Mouse (Mus musculus): ENCODE data around the gene Cacna1a. TPM values are rescaled to one million over a fixed set of nuclear protein-coding genes. Genes with fewer than 3 reads are reported as not detected.
"Not testable (repeated sequence)": the region's sequence is repeated elsewhere in the genome, so short reads cannot be mapped to it uniquely, and the experiment has no call there.

The Cacna1a gene
- polyA plus RNA-seq, 1 experiment from 2014 or later = 10.9 TPM

DNA sequence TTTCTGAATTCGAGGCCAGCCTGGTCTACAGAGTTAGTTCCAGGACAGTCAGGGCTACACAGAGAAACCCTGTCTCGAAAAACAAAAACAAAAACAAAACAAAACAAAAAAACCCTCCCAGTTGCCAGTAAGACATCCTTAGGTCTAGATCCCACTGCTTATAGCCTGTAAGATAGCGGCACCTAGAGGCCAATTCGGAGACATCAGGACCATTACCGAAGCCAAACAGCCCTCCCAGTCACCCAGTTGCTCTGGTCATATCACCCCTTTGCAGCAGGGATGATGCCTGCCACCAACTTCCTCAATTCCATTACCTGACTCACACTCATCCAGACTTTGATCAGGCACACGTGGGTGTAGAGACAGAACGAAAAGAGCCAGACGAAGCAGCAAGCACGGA is 207.4 kb downstream of the Cacna1a start:
- no peaks in the 10 kb centered on the region for H3K36me3 ChIP-seq
- 18% methylated on average over 9 of the region's 9 CpGs for WGBS
- H3K27ac ChIP-seq = no peak overlapping the region

GRCm38 (mm10) chr8:84599401-84599800 is 211.2 kb downstream of the Cacna1a start:
- H3K4me1 ChIP-seq = peaks cover 22% of the 10 kb centered on the region
- H3K4me2 ChIP-seq = no peak overlapping the region
- H3K4me3 ChIP-seq = no peak overlapping the region
- H3K9me3 ChIP-seq = no peaks in the 10 kb centered on the region
- H3K36me3 ChIP-seq = no peaks in the 10 kb centered on the region
- no peak for ATAC-seq (ENCODE audit: insufficient number of reproducible peaks, insufficient read depth, low FRiP score, low TSS enrichment, low read depth)
- peaks cover 21% of the 10 kb centered on the region for H3K27me3 ChIP-seq
- WGBS = 89% methylated on average over 1 of the region's 1 CpGs
- no peak overlapping the region for H3K27ac ChIP-seq
- no peak overlapping the region for H3K9ac ChIP-seq

More for the DNA sequence above, 207.4 kb downstream of the Cacna1a start:
- no peaks in the 10 kb centered on the region for H3K9me3 ChIP-seq
- H3K4me2 ChIP-seq = no peak overlapping the region
- H3K4me1 ChIP-seq = peaks cover 7% of the 10 kb centered on the region
- H3K4me3 ChIP-seq = no peak overlapping the region
- 0 out of 2 replicates have a peak, but pooled peaks cover 11% of the 10 kb centered on the region for H3K27me3 ChIP-seq
- no peak overlapping the region for H3K9ac ChIP-seq
- ATAC-seq (ENCODE audit: insufficient number of reproducible peaks, insufficient read depth, low FRiP score, low TSS enrichment, low read depth) = no peak

DNA sequence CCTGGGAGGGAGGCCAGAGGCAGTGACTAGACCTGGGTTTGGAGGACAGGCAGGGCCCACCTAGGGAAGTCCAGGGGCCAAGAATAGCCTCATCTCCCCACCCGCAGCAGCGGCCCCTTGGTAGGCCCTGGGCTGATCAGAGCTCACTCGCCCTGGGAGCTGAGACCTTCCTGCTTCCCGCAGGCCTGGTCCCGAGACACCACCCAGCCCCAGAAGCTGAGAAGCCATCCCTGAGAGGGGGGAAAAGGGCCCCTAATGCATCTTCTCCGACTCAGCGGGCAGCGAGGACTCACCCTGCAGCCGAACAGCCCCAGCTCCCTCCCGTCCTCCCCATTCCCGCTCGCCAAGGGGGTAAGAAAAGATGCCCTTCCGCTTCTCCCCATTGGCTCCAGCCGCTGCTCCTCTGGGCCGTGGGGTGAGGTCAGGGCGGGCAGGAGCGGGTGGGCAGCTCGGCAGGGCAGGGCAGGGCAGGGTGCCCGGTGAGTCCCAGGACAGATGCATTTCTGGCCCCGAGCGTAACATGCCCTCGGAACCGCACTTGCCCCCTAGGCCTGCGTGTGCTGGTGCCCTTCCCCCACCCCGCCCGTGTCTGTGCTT is 212.2 kb downstream of the Cacna1a start:
- Histone ChIP-seq H3K36me3 (no peaks in the 10 kb centered on the region), H3K4me3 (peak overlapping the region; percentile 44), H3K27me3 (peaks cover 21% of the 10 kb centered on the region), H3K4me2 (peak overlapping the region; percentile 71), H3K4me1 (peaks cover 22% of the 10 kb centered on the region), H3K9me3 (no peaks in the 10 kb centered on the region), H3K27ac (no peak overlapping the region), H3K9ac (peak overlapping the region; percentile 59)
- WGBS = 7% methylated on average over 26 of the region's 26 CpGs
- ATAC-seq (ENCODE audit: insufficient number of reproducible peaks, insufficient read depth, low FRiP score, low TSS enrichment, low read depth) = 0 out of 2 replicates have a peak, but pooled peaks have one; percentile 16

DNA sequence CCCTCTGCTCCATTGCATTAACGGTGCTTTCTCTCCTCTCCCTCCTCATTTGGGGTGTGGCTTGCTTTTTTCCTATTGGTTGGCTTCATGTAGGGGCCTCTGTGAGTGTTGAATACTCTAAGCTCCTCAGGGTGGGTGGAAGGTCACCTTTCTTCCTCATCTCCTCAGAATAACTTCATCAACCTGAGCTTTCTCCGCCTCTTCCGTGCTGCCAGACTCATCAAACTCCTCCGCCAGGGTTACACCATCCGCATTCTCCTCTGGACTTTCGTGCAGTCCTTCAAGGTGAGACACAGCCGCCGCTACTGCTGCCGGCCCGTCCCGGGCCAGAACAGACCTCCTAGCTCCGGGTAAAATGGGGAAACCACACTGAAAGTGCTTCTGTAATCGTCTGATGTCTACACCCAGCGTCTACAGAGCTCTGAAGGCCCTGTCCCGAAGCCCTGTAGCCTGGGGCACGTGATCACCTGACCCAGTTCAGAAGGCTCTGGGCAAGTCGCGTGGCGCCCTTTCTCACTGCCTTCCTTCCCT is 213.0 kb downstream of the Cacna1a start:
- peak overlapping the region; percentile 71 for H3K4me2 ChIP-seq
- WGBS = 2% methylated on average over 19 of the region's 19 CpGs
- H3K4me3 ChIP-seq = peak overlapping the region; percentile 44
- H3K27ac ChIP-seq = no peak overlapping the region
- no peaks in the 10 kb centered on the region for H3K9me3 ChIP-seq
- peaks cover 22% of the 10 kb centered on the region for H3K4me1 ChIP-seq
- peak overlapping the region; percentile 68 for H3K9ac ChIP-seq
- ATAC-seq (ENCODE audit: insufficient number of reproducible peaks, insufficient read depth, low FRiP score, low TSS enrichment, low read depth) = no peak
- H3K27me3 ChIP-seq = peaks cover 21% of the 10 kb centered on the region
- H3K36me3 ChIP-seq = no peaks in the 10 kb centered on the region

DNA sequence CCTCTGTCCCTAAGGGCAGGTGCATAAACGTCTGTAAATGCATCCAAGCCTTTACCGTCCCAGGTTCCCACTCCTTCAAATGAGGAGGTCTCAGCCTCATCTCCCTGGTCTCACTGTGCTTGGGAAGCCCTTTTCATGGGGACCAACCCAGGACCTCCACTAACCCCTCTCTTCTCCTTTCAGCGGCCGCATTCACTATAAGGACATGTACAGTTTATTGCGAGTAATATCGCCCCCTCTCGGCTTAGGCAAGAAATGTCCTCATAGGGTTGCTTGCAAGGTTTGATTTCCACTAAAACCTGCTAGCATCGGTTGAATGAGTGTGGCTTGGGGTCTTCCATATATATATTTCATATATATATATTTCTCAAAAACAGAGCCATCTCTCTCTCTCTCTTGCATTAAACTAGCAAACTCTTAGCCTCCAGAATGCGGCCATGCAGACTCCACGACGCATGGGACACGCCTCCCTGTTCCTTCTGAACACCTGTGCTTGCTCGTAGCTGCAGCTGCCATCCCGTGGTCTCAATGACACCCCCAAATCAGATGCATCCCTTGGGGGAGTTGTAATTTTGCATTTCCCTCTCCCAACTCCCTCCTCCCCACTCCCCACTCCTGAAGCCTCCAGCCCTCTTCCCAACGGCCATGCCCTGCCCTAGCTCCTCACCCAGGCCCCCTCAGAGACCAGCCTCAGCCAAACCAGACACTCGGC is 226.4 kb downstream of the Cacna1a start:
- H3K9ac ChIP-seq = peak overlapping the region; percentile 40; the same call in 1 of the 2 replicates
- peaks cover 16% of the 10 kb centered on the region for H3K4me1 ChIP-seq
- peaks cover 4% of the 10 kb centered on the region; the same call in 1 of the 2 replicates for H3K36me3 ChIP-seq
- no peak for ATAC-seq (ENCODE audit: insufficient number of reproducible peaks, insufficient read depth, low FRiP score, low TSS enrichment, low read depth)
- WGBS = 26% methylated on average over 16 of the region's 16 CpGs
- peaks cover 23% of the 10 kb centered on the region for H3K27me3 ChIP-seq
- no peaks in the 10 kb centered on the region for H3K9me3 ChIP-seq
- peak overlapping the region; percentile 50 for H3K4me2 ChIP-seq
- no peak overlapping the region for H3K27ac ChIP-seq
- H3K4me3 ChIP-seq = peak overlapping the region; percentile 13; the same call in 1 of the 2 replicates

GRCm38 (mm10) chr8:84615666-84616485 is 227.6 kb downstream of the Cacna1a start:
- H3K27me3 ChIP-seq = peaks cover 23% of the 10 kb centered on the region
- peaks cover 16% of the 10 kb centered on the region for H3K4me1 ChIP-seq
- peak overlapping the region; percentile 27; the same call in 1 of the 2 replicates for H3K9ac ChIP-seq
- no peaks in the 10 kb centered on the region for H3K9me3 ChIP-seq
- 29% methylated on average over 22 of the region's 22 CpGs for WGBS
- H3K4me3 ChIP-seq = peak overlapping the region; percentile 28
- ATAC-seq (ENCODE audit: insufficient number of reproducible peaks, insufficient read depth, low FRiP score, low TSS enrichment, low read depth) = no peak
- peak overlapping the region; percentile 50 for H3K4me2 ChIP-seq
- H3K27ac ChIP-seq = peak overlapping the region; percentile 55; the same call in 1 of the 2 replicates
- H3K36me3 ChIP-seq = peaks cover 4% of the 10 kb centered on the region; the same call in 1 of the 2 replicates

DNA sequence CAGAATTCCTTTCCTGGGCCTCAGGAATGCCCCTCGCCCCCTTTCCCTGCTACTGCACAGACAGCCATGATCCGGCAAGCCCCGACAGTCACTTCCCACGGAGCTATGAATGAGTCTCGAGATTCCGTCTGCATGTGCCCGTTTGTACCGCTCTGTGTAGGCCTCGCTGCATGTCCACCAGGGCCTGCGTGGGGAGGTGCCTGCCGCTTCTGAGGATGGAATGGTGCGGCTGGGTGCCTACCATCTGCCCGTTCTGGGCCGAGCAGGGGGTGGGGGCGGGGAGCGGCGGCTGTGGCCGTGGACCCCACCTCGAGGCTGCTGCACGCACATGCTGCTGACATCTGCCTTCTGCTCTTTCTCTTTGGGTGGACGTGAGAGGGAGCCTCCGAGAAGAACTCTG is 228.8 kb downstream of the Cacna1a start:
- no peaks in the 10 kb centered on the region for H3K36me3 ChIP-seq
- H3K27ac ChIP-seq = peak overlapping the region; percentile 55; the same call in 1 of the 2 replicates
- peak overlapping the region; percentile 50; the same call in 1 of the 2 replicates for H3K4me2 ChIP-seq
- peaks cover 23% of the 10 kb centered on the region for H3K27me3 ChIP-seq
- H3K4me1 ChIP-seq = peaks cover 16% of the 10 kb centered on the region
- H3K9ac ChIP-seq = no peak overlapping the region
- no peak overlapping the region for H3K4me3 ChIP-seq
- WGBS = 43% methylated on average over 22 of the region's 22 CpGs
- H3K9me3 ChIP-seq = no peaks in the 10 kb centered on the region
- no peak for ATAC-seq (ENCODE audit: insufficient number of reproducible peaks, insufficient read depth, low FRiP score, low TSS enrichment, low read depth)

- Histone ChIP-seq H3K4me3 (no peak overlapping the region), H3K36me3 (no peaks in the 10 kb centered on the region), H3K27me3 (peaks cover 11% of the 10 kb centered on the region), H3K9me3 (no peaks in the 10 kb centered on the region), H3K9ac (no peak overlapping the region), H3K4me2 (no peak overlapping the region), H3K27ac (no peak overlapping the region), H3K4me1 (peaks cover 10% of the 10 kb centered on the region)
- WGBS = 69% methylated on average over 8 of the region's 8 CpGs
- ATAC-seq (ENCODE audit: insufficient number of reproducible peaks, insufficient read depth, low FRiP score, low TSS enrichment, low read depth) = no peak
Observed at GRCm38 (mm10) chr8:84621102-84621625, 232.9 kb downstream of the Cacna1a start.

DNA sequence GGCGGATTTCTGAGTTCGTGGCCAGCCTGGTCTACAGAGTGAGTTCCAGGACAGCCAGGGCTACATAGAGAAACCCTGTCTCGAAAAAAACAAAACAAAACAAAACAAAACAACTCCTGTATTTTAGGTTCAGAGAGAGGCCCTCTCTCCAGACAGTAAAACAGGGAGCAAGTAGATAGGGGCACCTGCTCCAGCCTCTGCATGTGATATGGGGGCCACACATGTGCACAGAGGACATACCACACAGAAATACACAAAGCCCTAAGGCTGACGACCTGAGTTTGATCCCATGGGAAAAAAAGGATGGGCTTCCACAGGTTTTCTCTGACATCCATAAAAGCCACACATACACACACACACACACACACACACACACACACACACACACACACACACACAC is 235.2 kb downstream of the Cacna1a start:
- H3K4me2 ChIP-seq; H3K9ac ChIP-seq; H3K27me3 ChIP-seq; H3K9me3 ChIP-seq; H3K4me1 ChIP-seq; H3K27ac ChIP-seq; ATAC-seq (ENCODE audit: insufficient number of reproducible peaks, insufficient read depth, low FRiP score, low TSS enrichment, low read depth); H3K4me3 ChIP-seq; H3K36me3 ChIP-seq: not testable (repeated sequence)
- 66% methylated on average over 4 of the region's 4 CpGs for WGBS

DNA sequence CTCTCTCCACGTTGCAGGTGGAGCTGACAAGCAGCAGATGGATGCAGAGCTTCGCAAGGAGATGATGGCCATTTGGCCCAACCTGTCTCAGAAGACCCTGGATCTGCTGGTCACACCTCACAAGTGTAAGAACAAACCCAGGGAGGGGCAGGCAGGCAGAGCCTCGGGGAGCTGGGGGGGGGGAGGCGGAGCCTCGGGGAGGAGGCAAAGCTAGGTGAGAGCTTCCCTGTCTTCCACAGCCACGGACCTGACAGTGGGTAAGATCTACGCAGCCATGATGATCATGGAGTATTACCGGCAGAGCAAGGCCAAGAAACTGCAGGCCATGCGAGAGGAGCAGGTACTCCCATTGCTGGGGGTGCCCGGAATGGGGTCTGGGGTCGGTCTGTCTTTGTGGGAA is 241.3 kb downstream of the Cacna1a start:
- H3K4me1 ChIP-seq = peaks cover 10% of the 10 kb centered on the region
- 78% methylated on average over 11 of the region's 11 CpGs for WGBS
- H3K9me3 ChIP-seq = no peaks in the 10 kb centered on the region
- H3K27ac ChIP-seq = no peak overlapping the region
- H3K27me3 ChIP-seq = no peaks in the 10 kb centered on the region
- no peak overlapping the region for H3K4me2 ChIP-seq
- no peaks in the 10 kb centered on the region for H3K36me3 ChIP-seq
- no peak overlapping the region for H3K9ac ChIP-seq
- ATAC-seq (ENCODE audit: insufficient number of reproducible peaks, insufficient read depth, low FRiP score, low TSS enrichment, low read depth) = no peak
- no peak overlapping the region for H3K4me3 ChIP-seq

DNA sequence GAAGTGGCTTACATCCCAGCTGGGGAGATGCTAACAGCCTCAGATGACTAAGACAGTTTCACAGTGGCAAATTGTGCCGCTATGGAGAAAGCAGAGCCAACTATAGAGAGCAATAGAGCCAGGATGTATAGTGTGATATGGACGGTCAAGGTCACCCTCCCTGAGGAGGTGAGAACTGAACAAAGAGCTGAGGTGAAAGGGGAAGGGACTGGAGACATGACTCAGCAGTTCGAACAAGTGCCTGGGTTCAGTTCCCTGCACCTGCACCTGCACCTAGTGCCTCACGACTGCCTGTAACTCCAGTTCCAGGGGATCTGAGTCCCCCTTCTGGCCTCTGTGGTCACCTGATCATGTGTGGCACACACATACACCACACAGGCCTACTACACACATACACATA is 241.9 kb downstream of the Cacna1a start:
- Histone ChIP-seq H3K4me3 (no peak overlapping the region), H3K9me3 (no peaks in the 10 kb centered on the region), H3K4me1 (peaks cover 16% of the 10 kb centered on the region), H3K9ac (no peak overlapping the region), H3K36me3 (no peaks in the 10 kb centered on the region), H3K27ac (no peak overlapping the region), H3K4me2 (no peak overlapping the region), H3K27me3 (no peaks in the 10 kb centered on the region)
- no peak for ATAC-seq (ENCODE audit: insufficient number of reproducible peaks, insufficient read depth, low FRiP score, low TSS enrichment, low read depth)
- whole genome bisulfite sequencing = 80% methylated on average over 4 of the region's 4 CpGs
